Mouse (Mus musculus): ENCODE results near the gene Nkap. TPM values are rescaled to one million over a fixed set of nuclear protein-coding genes. Genes with fewer than 3 reads are reported as not detected.

Gene Nkap
- polyA plus RNA-seq (2012; ENCODE audit: low replicate concordance): 14.8 and 19.1 TPM in 2 replicates

GRCm38 (mm10) chrX:37126671-37127358 is at the start of gene Nkap:
Nkap (plus strand) TSS chrX:37126795.

GRCm38 (mm10) chrX:37084927-37085660 is 41.5 kb upstream of the Nkap start, which contains the start of gene Rpl39:
Rpl39 (minus strand) TSS chrX:37085402.

GRCm38 (mm10) chrX:37110193-37110880 is 16.3 kb upstream of the Nkap start, which contains the start of gene Upf3b:
Upf3b (minus strand) TSS chrX:37110322.

GRCm38 (mm10) chrX:37168742-37169141 is 42.1 kb downstream of the Nkap start, which contains the start of gene Akap14:
Akap14 (minus strand) TSS chrX:37168842.

GRCm38 (mm10) chrX:37191105-37191743 is 64.6 kb downstream of the Nkap start, which contains the start of the genes Ndufa1 and Rnf113a1:
Ndufa1 (minus strand) TSS chrX:37191163.
Rnf113a1 (plus strand) TSS chrX:37191245.

Other genes with a start within 250 kb of the Nkap start
- 0.63 and 1.5 TPM in 2 replicates for gene Nkrf, start 223.9 kb upstream of the Nkap start, polyA plus RNA-seq (2012; ENCODE audit: low replicate concordance)
- gene Sept6, start 135.0 kb upstream of the Nkap start, polyA plus RNA-seq (2012; ENCODE audit: low replicate concordance): 2.4 and 2.7 TPM in 2 replicates
- not detected in 2 replicates for gene Sowahd, start 78.0 kb upstream of the Nkap start, polyA plus RNA-seq (2012; ENCODE audit: low replicate concordance)
- 55.0 and 262 TPM in 2 replicates for gene Rpl39, start 41.4 kb upstream of the Nkap start, polyA plus RNA-seq (2012; ENCODE audit: low replicate concordance)
- gene Upf3b, start 16.5 kb upstream of the Nkap start, polyA plus RNA-seq (2012; ENCODE audit: low replicate concordance): 0.30 and 3.8 TPM in 2 replicates
- not detected in 2 replicates for gene Akap14, start 42.0 kb downstream of the Nkap start, polyA plus RNA-seq (2012; ENCODE audit: low replicate concordance)
- gene Ndufa1, start 64.4 kb downstream of the Nkap start, polyA plus RNA-seq (2012; ENCODE audit: low replicate concordance): 30.7 and 109 TPM in 2 replicates
- 1.7 and 2.7 TPM in 2 replicates for gene Rnf113a1, start 64.5 kb downstream of the Nkap start, polyA plus RNA-seq (2012; ENCODE audit: low replicate concordance)
- gene Gm9, start 84.2 kb downstream of the Nkap start, polyA plus RNA-seq (2012; ENCODE audit: low replicate concordance): not detected in 2 replicates
- not detected in 2 replicates for gene Rhox1, start 95.5 kb downstream of the Nkap start, polyA plus RNA-seq (2012; ENCODE audit: low replicate concordance)
- not detected in 2 replicates for gene Rhox2a, start 118.2 kb downstream of the Nkap start, polyA plus RNA-seq (2012; ENCODE audit: low replicate concordance)
- gene Rhox3a, start 123.1 kb downstream of the Nkap start, polyA plus RNA-seq (2012; ENCODE audit: low replicate concordance): not detected in 2 replicates
- not detected in 2 replicates for gene Rhox4a, start 138.5 kb downstream of the Nkap start, polyA plus RNA-seq (2012; ENCODE audit: low replicate concordance)